25 mouse cellular contexts compared by ENCODE assay signal in the genomic region with DNA sequence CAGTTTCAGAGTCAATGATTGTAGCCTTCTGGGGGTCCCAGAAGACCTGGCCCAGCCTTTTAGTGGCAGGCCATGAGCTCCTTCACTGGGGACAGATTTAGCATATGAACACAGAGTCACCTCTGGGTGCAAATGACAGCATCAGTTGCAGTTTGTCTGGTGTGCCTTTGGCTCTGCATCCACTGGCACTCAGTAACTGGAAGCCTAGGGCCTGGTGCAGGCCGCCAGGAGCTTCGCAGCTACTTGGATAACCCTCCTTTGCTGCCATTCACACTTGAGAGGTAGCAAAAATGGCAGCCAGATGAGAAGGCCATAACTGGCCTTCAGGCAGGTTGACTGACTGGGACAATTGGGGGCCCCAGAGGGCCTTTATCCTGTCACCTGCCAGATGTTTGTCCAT. TPM values are rescaled to one million over a fixed set of nuclear protein-coding genes. Genes with fewer than 3 reads are reported as not detected.
DNase-seq lines count a peak whose midpoint lies in the region; ATAC-seq lines count a peak whose summit lies in the region.
"Had no signal": no experiment of that assay in that cellular context is flagged by ENCODE, and none has a peak within 500 bp of the region (broad histone marks: within the 10 kb centered on the region; RNA-seq: fewer than 3 reads in every experiment).

No protein-coding gene starts in this region.

- H3K27ac ChIP-seq in forebrain, embryonic 13.5 days: no peak overlapping the region
- H3K27ac ChIP-seq: embryonic facial prominence, embryonic 10.5 days; embryonic facial prominence, embryonic 12.5 days had no signal

- no peak for ATAC-seq in forebrain, embryonic 13.5 days
- ATAC-seq: activated CD4-positive, CD25-positive, alpha-beta regulatory T cell, adult 4 months; CD4-positive, CD25-positive, alpha-beta regulatory T cell, adult 4 months; forebrain, embryonic 14.5 days; Patski had no signal

- H3K9me3 ChIP-seq in forebrain, embryonic 13.5 days (replicated peaks): no peaks in the 10 kb centered on the region
- H3K9me3 ChIP-seq: embryonic facial prominence, embryonic 10.5 days; embryonic facial prominence, embryonic 12.5 days; G1E had no signal

- intact Hi-C loops in gastrocnemius, postnatal 36 days (cut with DNase I): no loop called here
- intact Hi-C loops in gastrocnemius, postnatal 14 days (cut with DNase I; ENCODE audit: low total_unique reads): no loop called here

- peak; percentile 70 for DNase-seq in gastrocnemius, adult 18-20 months (ENCODE audit: low spot score)
- DNase-seq in gastrocnemius, postnatal 36 days: no peak
- peak; percentile 21 to 61 for DNase-seq in gastrocnemius, adult 8-10 months (ENCODE audit: low spot score in 2 of 2)
- DNase-seq in gastrocnemius, postnatal 10 days: no peak
- DNase-seq in gastrocnemius, postnatal 14 days: peak; percentile 56
- DNase-seq in skeletal muscle tissue, adult 2 months (ENCODE audit: low read depth, low spot score): peak; percentile 71
- DNase-seq: adrenal gland, adult 8-10 months; adrenal gland, postnatal 14 days; adrenal gland, postnatal 36 days; B cell, adult 2 months; cerebellum, adult 11-12 months; cerebellum, adult 2 months; cerebellum, adult 9-10 months; cerebellum, postnatal 10 days; cerebellum, postnatal 25 days had no signal

- H3K27me3 ChIP-seq in forebrain, embryonic 13.5 days: no peaks in the 10 kb centered on the region
- H3K27me3 ChIP-seq: CH12.LX; embryonic facial prominence, embryonic 12.5 days; Patski had no signal

- H3K9ac ChIP-seq in forebrain, embryonic 13.5 days: no peak overlapping the region
- H3K9ac ChIP-seq: embryonic facial prominence, embryonic 12.5 days had no signal

- no peak overlapping the region for H3K4me3 ChIP-seq in forebrain, embryonic 13.5 days
- H3K4me3 ChIP-seq: embryonic facial prominence, embryonic 10.5 days; embryonic facial prominence, embryonic 12.5 days had no signal

- no peaks in the 10 kb centered on the region for H3K4me1 ChIP-seq in forebrain, embryonic 13.5 days
- H3K4me1 ChIP-seq: embryonic facial prominence, embryonic 12.5 days had no signal

- WGBS in forebrain, embryonic 13.5 days: 92% methylated on average over 2 of the region's 2 CpGs

- H3K4me2 ChIP-seq in forebrain, embryonic 13.5 days: no peak overlapping the region
- H3K4me2 ChIP-seq: embryonic facial prominence, embryonic 12.5 days had no signal

- peaks cover 40% of the 10 kb centered on the region for H3K36me3 ChIP-seq in forebrain, embryonic 13.5 days (ENCODE audit: poor library complexity, severe bottlenecking)

RNA-seq across cellular contexts. Expression of a gene that starts 11.3 kb away (rescaled TPM):
- total RNA-seq in gastrocnemius, adult 18-20 months (2021): under 1 TPM in 1 of 2 experiments, not detected in 1; 0.18 TPM
- total RNA-seq in gastrocnemius, postnatal 36 days (2021): not detected
- total RNA-seq in gastrocnemius, adult 8-10 months (2022): not detected
- not detected for total RNA-seq in gastrocnemius, postnatal 10 days (2021)
- not detected for total RNA-seq in gastrocnemius, postnatal 14 days (2021)
- polyA plus RNA-seq in forebrain, embryonic 13.5 days (2015; fragmentation: Nextera tagmentation; extraction: Ambion mirVana): not detected in 2 replicates
- total RNA-seq: adrenal gland, postnatal 36 days had no signal
- polyA plus RNA-seq: activated CD4-positive, CD25-positive, alpha-beta regulatory T cell, adult 4 months; embryonic facial prominence, embryonic 10.5 days; forebrain, embryonic 11.5 days; forebrain, embryonic 14.5 days; G1E had no signal

Comparison
In these comparisons a context has a peak if more than half of its experiments do, and no peak if none do; other contexts are left out.
1. DNase-seq: peak in gastrocnemius, adult 18-20 months (single experiment), gastrocnemius, adult 8-10 months (2 of 2), gastrocnemius, postnatal 14 days (single experiment) and skeletal muscle tissue, adult 2 months (single experiment); none in gastrocnemius, postnatal 36 days (0 of 2) and gastrocnemius, postnatal 10 days (single experiment).